Mouse (Mus musculus): ENCODE measurements around the gene Man1c1. TPM values are rescaled to one million over a fixed set of nuclear protein-coding genes. Genes with fewer than 3 reads are reported as not detected.

Man1c1 gene
- polyA plus RNA-seq, 1 experiment from 2014 or later = 3.5 TPM

- Histone ChIP-seq H3K4me1 (peaks cover 39% of the 10 kb centered on the region), H3K27me3 (no peaks in the 10 kb centered on the region), H3K4me2 (replicated peaks) (no peak overlapping the region), H3K9ac (no peak overlapping the region), H3K9me3 (0 out of 2 replicates have a peak, but pooled peaks cover 3% of the 10 kb centered on the region), H3K4me3 (no peak overlapping the region), H3K27ac (no peak overlapping the region), H3K36me3 (no peaks in the 10 kb centered on the region)
- no peak for ATAC-seq (ENCODE audit: low FRiP score, low read depth)
- 55% methylated on average over 7 of the region's 7 CpGs for WGBS
Measured at GRCm38 (mm10) chr4:134628058-134628457, 76.0 kb downstream of the Man1c1 start.

- H3K9ac ChIP-seq = no peak overlapping the region
- H3K4me3 ChIP-seq = no peak overlapping the region
- H3K4me1 ChIP-seq = peaks cover 27% of the 10 kb centered on the region
- H3K36me3 ChIP-seq = no peaks in the 10 kb centered on the region
- peaks cover 3% of the 10 kb centered on the region; the same call in 1 of the 2 replicates for H3K9me3 ChIP-seq
- 83% methylated on average over 2 of the region's 2 CpGs for whole genome bisulfite sequencing
- no peak overlapping the region for H3K4me2 ChIP-seq (replicated peaks)
- ATAC-seq (ENCODE audit: low FRiP score, low read depth) = no peak
- no peaks in the 10 kb centered on the region for H3K27me3 ChIP-seq
- no peak overlapping the region for H3K27ac ChIP-seq
Measured at GRCm38 (mm10) chr4:134626883-134627282, 77.2 kb downstream of the Man1c1 start.

- no peak overlapping the region for H3K4me2 ChIP-seq (replicated peaks)
- no peaks in the 10 kb centered on the region for H3K36me3 ChIP-seq
- no peak for ATAC-seq (ENCODE audit: low FRiP score, low read depth)
- H3K27me3 ChIP-seq = no peaks in the 10 kb centered on the region
- WGBS = 72% methylated on average over 4 of the region's 4 CpGs
- peaks cover 3% of the 10 kb centered on the region; the same call in 1 of the 2 replicates for H3K9me3 ChIP-seq
- H3K9ac ChIP-seq = no peak overlapping the region
- H3K4me3 ChIP-seq = no peak overlapping the region
- H3K4me1 ChIP-seq = peaks cover 22% of the 10 kb centered on the region
- H3K27ac ChIP-seq = no peak overlapping the region
Measured at GRCm38 (mm10) chr4:134626350-134626749, 77.7 kb downstream of the Man1c1 start.

- Histone ChIP-seq H3K9ac (0 out of 2 replicates have a peak overlapping the region, but pooled peaks have one; percentile 19), H3K9me3 (no peaks in the 10 kb centered on the region; the same call in 1 of the 2 replicates), H3K4me3 (no peak overlapping the region), H3K27me3 (no peaks in the 10 kb centered on the region), H3K4me2 (replicated peaks) (no peak overlapping the region), H3K4me1 (peaks cover 21% of the 10 kb centered on the region), H3K27ac (peak overlapping the region; percentile 6; the same call in 1 of the 2 replicates), H3K36me3 (no peaks in the 10 kb centered on the region)
- 22% methylated on average over 14 of the region's 14 CpGs for WGBS
- no peak for ATAC-seq (ENCODE audit: low FRiP score, low read depth)
Measured at GRCm38 (mm10) chr4:134624109-134624862, 79.8 kb downstream of the Man1c1 start.

GRCm38 (mm10) chr4:134621695-134622094 lies 82.4 kb downstream of the Man1c1 start:
- no peak for ATAC-seq (ENCODE audit: low FRiP score, low read depth)
- no peak overlapping the region for H3K9ac ChIP-seq
- H3K36me3 ChIP-seq = no peaks in the 10 kb centered on the region
- H3K4me2 ChIP-seq (replicated peaks) = no peak overlapping the region
- H3K9me3 ChIP-seq = no peaks in the 10 kb centered on the region; the same call in 1 of the 2 replicates
- no peaks in the 10 kb centered on the region for H3K27me3 ChIP-seq
- H3K4me3 ChIP-seq = no peak overlapping the region
- WGBS = 76% methylated on average over 9 of the region's 9 CpGs
- no peak overlapping the region for H3K27ac ChIP-seq
- H3K4me1 ChIP-seq = peaks cover 14% of the 10 kb centered on the region

- ATAC-seq (ENCODE audit: low FRiP score, low read depth) = no peak
- WGBS = 89% methylated on average over 8 of the region's 8 CpGs
- H3K27me3 ChIP-seq = no peaks in the 10 kb centered on the region
- H3K9ac ChIP-seq = no peak overlapping the region
- H3K4me2 ChIP-seq (replicated peaks) = no peak overlapping the region
- peaks cover 18% of the 10 kb centered on the region for H3K4me1 ChIP-seq
- H3K4me3 ChIP-seq = no peak overlapping the region
- no peaks in the 10 kb centered on the region for H3K36me3 ChIP-seq
- no peaks in the 10 kb centered on the region; the same call in 1 of the 2 replicates for H3K9me3 ChIP-seq
- H3K27ac ChIP-seq = no peak overlapping the region
Measured at GRCm38 (mm10) chr4:134620246-134620645, 83.8 kb downstream of the Man1c1 start.

GRCm38 (mm10) chr4:134619489-134619870 lies 84.6 kb downstream of the Man1c1 start:
- Histone ChIP-seq H3K4me3 (no peak overlapping the region), H3K4me1 (peaks cover 12% of the 10 kb centered on the region), H3K27me3 (no peaks in the 10 kb centered on the region), H3K9me3 (no peaks in the 10 kb centered on the region; the same call in 1 of the 2 replicates), H3K9ac (no peak overlapping the region), H3K4me2 (replicated peaks) (no peak overlapping the region), H3K36me3 (no peaks in the 10 kb centered on the region), H3K27ac (no peak overlapping the region)
- no peak for ATAC-seq (ENCODE audit: low FRiP score, low read depth)
- 88% methylated on average over 10 of the region's 10 CpGs for WGBS

GRCm38 (mm10) chr4:134618810-134619488 lies 85.1 kb downstream of the Man1c1 start:
- no peaks in the 10 kb centered on the region; the same call in 1 of the 2 replicates for H3K9me3 ChIP-seq
- H3K27ac ChIP-seq = no peak overlapping the region
- no peaks in the 10 kb centered on the region for H3K36me3 ChIP-seq
- WGBS = 76% methylated on average over 13 of the region's 13 CpGs
- H3K4me1 ChIP-seq = peaks cover 7% of the 10 kb centered on the region
- no peak overlapping the region for H3K4me3 ChIP-seq
- H3K4me2 ChIP-seq (replicated peaks) = no peak overlapping the region
- H3K9ac ChIP-seq = no peak overlapping the region
- H3K27me3 ChIP-seq = no peaks in the 10 kb centered on the region
- no peak for ATAC-seq (ENCODE audit: low FRiP score, low read depth)

GRCm38 (mm10) chr4:134617779-134618178 lies 86.3 kb downstream of the Man1c1 start:
- no peak overlapping the region for H3K4me2 ChIP-seq (replicated peaks)
- H3K9ac ChIP-seq = no peak overlapping the region
- H3K27ac ChIP-seq = no peak overlapping the region
- no peak overlapping the region for H3K4me3 ChIP-seq
- no peaks in the 10 kb centered on the region; the same call in 1 of the 2 replicates for H3K9me3 ChIP-seq
- ATAC-seq (ENCODE audit: low FRiP score, low read depth) = no peak
- H3K27me3 ChIP-seq = no peaks in the 10 kb centered on the region
- H3K36me3 ChIP-seq = no peaks in the 10 kb centered on the region
- WGBS = 78% methylated on average over 4 of the region's 4 CpGs
- H3K4me1 ChIP-seq = peaks cover 4% of the 10 kb centered on the region; the same call in 1 of the 2 replicates

- ATAC-seq (ENCODE audit: low FRiP score, low read depth) = no peak
- H3K36me3 ChIP-seq = no peaks in the 10 kb centered on the region
- no peaks in the 10 kb centered on the region for H3K9me3 ChIP-seq
- peak overlapping the region; percentile 10; the same call in 1 of the 2 replicates for H3K27ac ChIP-seq
- no peak overlapping the region for H3K4me2 ChIP-seq (replicated peaks)
- H3K27me3 ChIP-seq = no peaks in the 10 kb centered on the region
- peaks cover 17% of the 10 kb centered on the region for H3K4me1 ChIP-seq
- 69% methylated on average over 15 of the region's 15 CpGs for WGBS
- H3K4me3 ChIP-seq = no peak overlapping the region
- H3K9ac ChIP-seq = no peak overlapping the region
Measured at GRCm38 (mm10) chr4:134615929-134616625, 88.0 kb downstream of the Man1c1 start.

- 38% methylated on average over 15 of the region's 16 CpGs for WGBS
- Histone ChIP-seq H3K4me1 (peaks cover 17% of the 10 kb centered on the region), H3K27me3 (no peaks in the 10 kb centered on the region), H3K4me2 (replicated peaks) (0 out of 2 replicates have a peak overlapping the region, but pooled peaks have one; percentile 5), H3K27ac (peak overlapping the region; percentile 63), H3K9ac (no peak overlapping the region), H3K4me3 (no peak overlapping the region), H3K36me3 (no peaks in the 10 kb centered on the region), H3K9me3 (peaks cover 5% of the 10 kb centered on the region; the same call in 1 of the 2 replicates)
- peak; percentile 44; the same call in 1 of the 2 replicates for ATAC-seq (ENCODE audit: low FRiP score, low read depth)
Measured at GRCm38 (mm10) chr4:134612070-134612667, 91.9 kb downstream of the Man1c1 start.
